Mouse (Mus musculus) mammary gland, adult 2 months (tissue): ENCODE results near the gene Iapp. TPM values are rescaled to one million over a fixed set of nuclear protein-coding genes. Genes with fewer than 3 reads are reported as not detected.

ENCODE experiments used
- polyA plus RNA-seq: library from polyadenylated mRNA; depleted of rRNA; stranded (reverse); fragments of >200 nt; gene quantifications from 2 replicates; pipeline ENCODE4 v1.2.3, GENCODE M21; 2012; ENCODE audit warnings: low replicate concordance; rRNA removed

Gene Iapp
- not detected in 2 replicates for polyA plus RNA-seq

GRCm38 (mm10) chr6:142298098-142298497, at the start of gene Iapp:
Iapp (plus strand) TSS chr6:142298423.

GRCm38 (mm10) chr6:142322881-142323280, 24.7 kb downstream of the Iapp start, which contains the start of gene Slco1a5:
Slco1a5 (minus strand) TSS chr6:142322981.

GRCm38 (mm10) chr6:142345440-142346038, 47.3 kb downstream of the Iapp start, which contains the start of gene Pyroxd1:
Pyroxd1 (plus strand) TSS chr6:142345654.

Other genes starting within 250 kb of the Iapp start
- not detected in 2 replicates for gene Slco1a6, start 89.9 kb upstream of the Iapp start, polyA plus RNA-seq
- gene Slco1a5, start 24.6 kb downstream of the Iapp start, polyA plus RNA-seq, result 0.18 and 0.52 TPM in 2 replicates
- 3.9 and 5.0 TPM in 2 replicates for gene Pyroxd1, start 47.2 kb downstream of the Iapp start, polyA plus RNA-seq
- gene Recql, start 88.7 kb downstream of the Iapp start, polyA plus RNA-seq, result 4.1 and 7.9 TPM in 2 replicates
- gene Golt1b, start 88.8 kb downstream of the Iapp start, polyA plus RNA-seq, result 3.2 and 9.8 TPM in 2 replicates
- 0.41 and 0.66 TPM in 2 replicates for gene Spx, start 115.0 kb downstream of the Iapp start, polyA plus RNA-seq
- gene Gys2, start 174.7 kb downstream of the Iapp start, polyA plus RNA-seq, result 7.7 and 11.4 TPM in 2 replicates
- gene Ldhb, start 209.5 kb downstream of the Iapp start, polyA plus RNA-seq, result 45.7 and 188 TPM in 2 replicates